Mouse (Mus musculus) megakaryocyte, embryonic 14.5 days (primary cell): Measurements from ENCODE around the gene Arl6ip6.

Experiments used
- FLI1 ChIP-seq: IDR thresholded peaks from 2 replicates; pipeline ENCODE4 v1.6.1; 2012; ENCODE audit warnings: low read length, inconsistent platforms, mixed read lengths
- GATA1 ChIP-seq: IDR thresholded peaks from 3 replicates; pipeline ENCODE4 v1.6.1; 2012; ENCODE audit warnings: mixed read lengths, low read length, inconsistent platforms, borderline replicate concordance

GRCm38 (mm10) chr2:53173966-53174365, 17.6 kb upstream of the Arl6ip6 start:
- TF ChIP-seq GATA1, result no peak
- no peak for TF ChIP-seq FLI1
